ENCODE assay signal across 8 mouse cellular contexts in the genomic region with DNA sequence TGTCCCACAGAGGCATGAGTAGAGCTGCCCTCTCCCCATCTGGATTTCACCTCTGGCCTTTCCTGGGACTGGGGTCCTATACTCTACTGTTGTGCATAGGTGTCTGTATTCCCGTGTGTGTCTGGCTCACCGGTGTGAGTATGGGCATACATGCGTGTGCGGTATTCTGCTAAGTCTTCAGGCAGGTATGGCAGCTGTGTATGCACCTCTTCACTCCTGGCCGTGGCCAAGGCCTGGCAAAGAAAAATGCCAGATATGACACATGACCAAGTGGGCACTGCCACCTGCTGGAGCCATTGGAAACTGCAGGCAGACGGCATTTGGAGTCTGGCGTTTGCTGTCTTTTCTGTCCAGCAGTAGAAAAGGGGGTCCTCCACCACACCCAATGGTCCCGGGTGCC. TPM values are rescaled to one million over a fixed set of nuclear protein-coding genes. Genes with fewer than 3 reads are reported as not detected.
DNase-seq lines count a peak whose midpoint lies in the region; ATAC-seq and TF ChIP-seq lines count a peak whose summit lies in the region.
"Had no signal": no experiment of that assay in that cellular context is flagged by ENCODE, and none has a peak within 500 bp of the region (broad histone marks: within the 10 kb centered on the region; RNA-seq: fewer than 3 reads in every experiment).

No protein-coding gene starts in this region.

- DNase-seq in MN1 (ENCODE audit: low spot score), result peak; percentile 66
- DNase-seq in left cerebral cortex, postnatal 14 days (ENCODE audit: low spot score in 2 of 2), result peak; percentile 83
- peak; percentile 16 to 60 for DNase-seq in spleen, adult 18-20 months

- no peaks in the 10 kb centered on the region for H3K4me1 ChIP-seq in bone marrow macrophage, adult 2 months (ENCODE audit: control insufficient read depth, insufficient read depth, low read length)
- H3K4me1 ChIP-seq in hindbrain, embryonic 13.5 days (replicated peaks), result no peaks in the 10 kb centered on the region
- H3K4me1 ChIP-seq in midbrain, embryonic 15.5 days, result no peaks in the 10 kb centered on the region
- H3K4me1 ChIP-seq: lung, embryonic 15.5 days had no signal

- H3K4me3 ChIP-seq in bone marrow macrophage, adult 2 months (ENCODE audit: insufficient read depth, low read length), result no peak overlapping the region
- no peak overlapping the region for H3K4me3 ChIP-seq in hindbrain, embryonic 13.5 days
- no peak overlapping the region for H3K4me3 ChIP-seq in midbrain, embryonic 15.5 days
- H3K4me3 ChIP-seq: lung, embryonic 15.5 days had no signal

- no peak overlapping the region for H3K4me2 ChIP-seq in hindbrain, embryonic 13.5 days
- H3K4me2 ChIP-seq in midbrain, embryonic 15.5 days, result no peak overlapping the region
- H3K4me2 ChIP-seq: lung, embryonic 15.5 days had no signal

- TF ChIP-seq POLR2A in bone marrow macrophage, adult 2 months (IDR thresholded peaks at IDR 0.05; ENCODE audit: borderline replicate concordance, low read depth, low read length), result no peak

- peaks cover 34% of the 10 kb centered on the region for H3K36me3 ChIP-seq in hindbrain, embryonic 13.5 days
- H3K36me3 ChIP-seq in midbrain, embryonic 15.5 days (replicated peaks), result peaks cover 12% of the 10 kb centered on the region; the same call in 1 of the 2 replicates
- H3K36me3 ChIP-seq: lung, embryonic 15.5 days had no signal

- H3K9me3 ChIP-seq in hindbrain, embryonic 13.5 days, result no peaks in the 10 kb centered on the region
- H3K9me3 ChIP-seq in midbrain, embryonic 15.5 days, result no peaks in the 10 kb centered on the region
- H3K9me3 ChIP-seq: lung, embryonic 15.5 days had no signal

- no peak overlapping the region for H3K9ac ChIP-seq in hindbrain, embryonic 13.5 days
- no peak overlapping the region for H3K9ac ChIP-seq in midbrain, embryonic 15.5 days
- H3K9ac ChIP-seq: lung, embryonic 15.5 days had no signal

- H3K27ac ChIP-seq in bone marrow macrophage, adult 2 months (ENCODE audit: insufficient read depth, low read depth, low read length), result no peak overlapping the region
- no peak overlapping the region for H3K27ac ChIP-seq in hindbrain, embryonic 13.5 days
- no peak overlapping the region for H3K27ac ChIP-seq in midbrain, embryonic 15.5 days
- H3K27ac ChIP-seq: lung, embryonic 15.5 days had no signal

- intact Hi-C loops in left cerebral cortex, postnatal 14 days (cut with DNase I), result loop anchor here (2.0 to 5.0 kb wide), 2 partner anchors 348 to 528 kb away; no protein-coding TSS in a partner anchor

- H3K27me3 ChIP-seq in hindbrain, embryonic 13.5 days, result no peaks in the 10 kb centered on the region
- no peaks in the 10 kb centered on the region for H3K27me3 ChIP-seq in midbrain, embryonic 15.5 days (replicated peaks)
- H3K27me3 ChIP-seq: lung, embryonic 15.5 days had no signal

- 0 out of 2 replicates have a peak, but pooled peaks have one; percentile 70 for ATAC-seq in erythroblast, adult 5-6 weeks (replicated peaks; ENCODE audit: low FRiP score, poor library complexity, severe bottlenecking)
- peak; percentile 50; the same call in 1 of the 2 replicates for ATAC-seq in hindbrain, embryonic 13.5 days (ENCODE audit: low FRiP score)
- ATAC-seq in midbrain, embryonic 15.5 days (replicated peaks), result peak; percentile 84

- TF ChIP-seq CTCF in bone marrow macrophage, adult 2 months (IDR thresholded peaks at IDR 0.05; ENCODE audit: low read depth, low read length), result peak; percentile 89

- 26% methylated on average over 8 of the region's 8 CpGs for WGBS in hindbrain, embryonic 13.5 days
- WGBS in midbrain, embryonic 15.5 days, result 29% methylated on average over 8 of the region's 8 CpGs

RNA-seq across cellular contexts. Expression of a gene that starts 26.7 kb away (rescaled TPM):
- polyA plus RNA-seq in bone marrow macrophage, adult 2 months (2012; ENCODE audit: insufficient read depth, insufficient read length, missing spikeins), result not detected in 2 replicates
- total RNA-seq in erythroblast, adult 5-6 weeks (2015; ENCODE audit: low replicate concordance), result not detected in 2 replicates
- total RNA-seq in erythroblast, adult 5-6 weeks (2017; ENCODE audit: low replicate concordance), result not detected in 2 replicates
- polyA plus RNA-seq in hindbrain, embryonic 13.5 days (2015; fragmentation: Nextera tagmentation; extraction: Ambion mirVana), result 196 and 224 TPM in 2 replicates
- 100 to 1,000 TPM; 155 to 183 TPM for total RNA-seq in left cerebral cortex, postnatal 14 days (2021)
- polyA plus RNA-seq in midbrain, embryonic 15.5 days (2015; fragmentation: Nextera tagmentation; extraction: Ambion mirVana), result 452 and 472 TPM in 2 replicates

RNA-seq across cellular contexts. Expression of a gene that starts 32.6 kb away (rescaled TPM):
- polyA plus RNA-seq in bone marrow macrophage, adult 2 months (2012; ENCODE audit: insufficient read depth, insufficient read length, missing spikeins), result 61.1 and 64.8 TPM in 2 replicates
- total RNA-seq in erythroblast, adult 5-6 weeks (2015; ENCODE audit: low replicate concordance), result 17.7 and 33.9 TPM in 2 replicates
- 14.5 and 16.5 TPM in 2 replicates for total RNA-seq in erythroblast, adult 5-6 weeks (2017; ENCODE audit: low replicate concordance)
- 72.1 and 72.8 TPM in 2 replicates for polyA plus RNA-seq in hindbrain, embryonic 13.5 days (2015; fragmentation: Nextera tagmentation; extraction: Ambion mirVana)
- 100 to 1,000 TPM; 164 to 166 TPM for total RNA-seq in left cerebral cortex, postnatal 14 days (2021)
- polyA plus RNA-seq in midbrain, embryonic 15.5 days (2015; fragmentation: Nextera tagmentation; extraction: Ambion mirVana), result 80.9 and 86.1 TPM in 2 replicates

Comparison
In these comparisons a context has a peak if more than half of its experiments do, and no peak if none do; other contexts are left out.
1. RNA of a gene that starts 26.7 kb away (polyA plus RNA-seq): 452 to 472 TPM in midbrain, embryonic 15.5 days and 196 to 224 TPM in hindbrain, embryonic 13.5 days; not detected in bone marrow macrophage, adult 2 months; every median in the first group is over 100 times any median in the second.
2. Peak in every context shown above with its lines, with median percentiles within 50 percentile points of each other: DNase-seq and ATAC-seq.